Mouse (Mus musculus): ENCODE measurements around the gene Kcnq4.

DNA sequence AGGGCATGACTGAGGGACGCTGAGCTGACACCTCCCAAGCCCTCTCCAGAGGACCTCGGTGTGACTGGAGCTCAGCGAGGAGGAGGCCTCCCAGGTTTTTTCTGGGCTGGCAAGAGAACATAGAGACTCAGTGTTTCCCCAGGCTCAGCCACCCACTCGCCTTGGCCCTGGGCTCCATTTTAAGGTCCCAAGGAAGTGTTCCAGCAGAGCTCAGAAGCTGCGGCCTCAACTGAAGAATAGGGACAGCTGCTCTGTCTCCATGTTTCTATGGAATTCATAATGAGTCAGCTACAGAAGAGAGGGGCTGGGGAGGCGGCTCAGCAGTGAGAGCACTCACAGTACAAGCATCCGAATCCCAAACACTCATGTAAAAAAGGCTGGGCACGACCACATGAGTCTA lies 30.8 kb downstream of the Kcnq4 start:
- TF ChIP-seq CTCF (IDR thresholded peaks at IDR 0.05; ENCODE audit: insufficient read depth, low read length): no peak
- TF ChIP-seq POLR2A (IDR thresholded peaks at IDR 0.05; ENCODE audit: borderline replicate concordance, extremely low read depth, low read depth, low read length): no peak
